Comparison of ENCODE assay signal across 14 mouse cellular contexts in genomic region chr8:3284656-3285055, GRCm38 (mm10).
"Had no signal": no experiment of that assay in that cellular context is flagged by ENCODE, and none has a peak within 500 bp of the region (broad histone marks: within the 10 kb centered on the region; RNA-seq: fewer than 3 reads in every experiment).

No protein-coding gene starts in this region.

- DNase-seq: kidney, adult 8-10 months; kidney, postnatal 10 days; kidney, postnatal 36 days; layer of hippocampus, postnatal 36 days; lung, adult 18-20 months; lung, postnatal 10 days; lung, postnatal 36 days; midbrain, embryonic 14.5 days; right cerebral cortex, adult 18-20 months; right cerebral cortex, postnatal 14 days; right cerebral cortex, postnatal 4 days; thymus, adult 2 months; thymus, postnatal 14 days; thymus, postnatal 4 days had no signal
